Mouse (Mus musculus) forebrain, embryonic 11.5 days (tissue): Measurements from ENCODE around the gene Ly75. TPM values are rescaled to one million over a fixed set of nuclear protein-coding genes. Genes with fewer than 3 reads are reported as not detected.
A peak's percentile ranks its signal among the peaks of the same experiment; 100 is the strongest.

Experiments used
- ATAC-seq: fragments of 200-750 bp; cut with Nextera tagmentation; replicated peaks from 2 replicates; pipeline ENCODE4 v1.8.0; 2017; ENCODE audit warnings: moderate TSS enrichment; ENCODE audit not compliant: low FRiP score
- DNase-seq: peaks from one replicate; pipeline ENCODE4 v3.0.0-alpha.2; 2017; ENCODE audit warnings: low spot score
- H3K27ac ChIP-seq: fragments of 300-500 bp; sonication (generic); 2 replicates; pipeline ENCODE4 v1.5.1; 2014; ENCODE audit warnings: low read depth, low read length
- H3K27me3 ChIP-seq: fragments of 300-500 bp; sonication (generic); 2 replicates; pipeline ENCODE4 v1.6.1; 2014; ENCODE audit warnings: mild to moderate bottlenecking, low read length, mixed read lengths; ENCODE audit not compliant: control insufficient read depth, insufficient read depth
- H3K36me3 ChIP-seq: fragments of 300-500 bp; sonication (generic); 2 replicates; pipeline ENCODE4 v1.6.1; 2014; ENCODE audit warnings: mild to moderate bottlenecking, low read length, moderate library complexity, mixed read lengths; ENCODE audit not compliant: control insufficient read depth, insufficient read depth
- H3K4me1 ChIP-seq: fragments of 300-500 bp; sonication (generic); replicated peaks from 2 replicates; pipeline ENCODE4 v1.6.1; 2014; ENCODE audit warnings: low read length, mixed read lengths; ENCODE audit not compliant: control insufficient read depth, insufficient read depth
- H3K4me2 ChIP-seq: fragments of 300-500 bp; sonication (generic); 2 replicates; pipeline ENCODE4 v1.6.1; 2014; ENCODE audit warnings: low read depth, mild to moderate bottlenecking, low read length, moderate library complexity, mixed read lengths; ENCODE audit not compliant: severe bottlenecking
- H3K4me3 ChIP-seq: fragments of 300-500 bp; sonication (generic); 2 replicates; pipeline ENCODE4 v1.5.1; 2014; ENCODE audit warnings: low read depth, low read length
- H3K9ac ChIP-seq: fragments of 300-500 bp; sonication (generic); 2 replicates; pipeline ENCODE4 v1.6.1; 2014; ENCODE audit warnings: low read length
- H3K9me3 ChIP-seq: fragments of 300-500 bp; sonication (generic); 2 replicates; pipeline ENCODE4 v1.6.1; 2016; ENCODE audit warnings: low read length, mixed read lengths; ENCODE audit not compliant: control insufficient read depth
- WGBS: fragments of 180-500 bp; shearing (Covaris S2); extraction: QIAGEN DNeasy Blood & Tissue Kit; methylation state at CpG from one replicate; pipeline ENCODE4 v1.1.7; 2014; 5-methylcytosine and 5-hydroxymethylcytosine counted together
- polyA plus RNA-seq: library from polyadenylated mRNA; unstranded; fragments of >200 nt; fragmentation: Nextera tagmentation; extraction: Ambion mirVana; gene quantifications from 2 replicates; pipeline ENCODE4 v1.2.1, GENCODE M21; 2014

The Ly75 gene
- polyA plus RNA-seq, 1 experiment from 2014 or later: 1.9 TPM

GRCm38 (mm10) chr2:60285107-60285617 lies 97.9 kb downstream of the Ly75 start:
- H3K36me3 ChIP-seq: no peaks in the 10 kb centered on the region
- no peak overlapping the region for H3K9ac ChIP-seq
- H3K4me3 ChIP-seq: no peak overlapping the region
- DNase-seq: no peak
- peaks cover 12% of the 10 kb centered on the region; the same call in 1 of the 2 replicates for H3K27me3 ChIP-seq
- WGBS: 91% methylated on average over 8 of the region's 8 CpGs
- H3K9me3 ChIP-seq: no peaks in the 10 kb centered on the region
- H3K4me2 ChIP-seq: no peak overlapping the region
- H3K27ac ChIP-seq: no peak overlapping the region
- ATAC-seq: no peak
- H3K4me1 ChIP-seq: peaks cover 4% of the 10 kb centered on the region; the same call in 1 of the 2 replicates

- Histone ChIP-seq H3K9me3 (no peaks in the 10 kb centered on the region), H3K36me3 (no peaks in the 10 kb centered on the region), H3K27ac (no peak within 1 kb of the TSS), H3K4me3 (peak within 1 kb of the TSS; percentile 31), H3K4me2 (peak within 1 kb of the TSS; percentile 63), H3K27me3 (peaks cover 12% of the 10 kb centered on the region; the same call in 1 of the 2 replicates), H3K4me1 (peaks cover 4% of the 10 kb centered on the region; the same call in 1 of the 2 replicates), H3K9ac (peak within 1 kb of the TSS; percentile 39)
- DNase-seq: no peak
- 73% methylated on average over 4 of the region's 4 CpGs for WGBS
- no peak for ATAC-seq
Measured at GRCm38 (mm10) chr2:60284467-60284821, 98.7 kb downstream of the Ly75 start, which contains the start of gene Cd302. Gene Cd302, minus strand, starts transcription at chr2:60284488.

GRCm38 (mm10) chr2:60283751-60284466 lies 99.2 kb downstream of the Ly75 start:
- peak; percentile 76 for ATAC-seq
- Histone ChIP-seq H3K4me2 (peak overlapping the region; percentile 63), H3K27ac (no peak overlapping the region), H3K9me3 (no peaks in the 10 kb centered on the region), H3K4me3 (peak overlapping the region; percentile 31), H3K27me3 (peaks cover 12% of the 10 kb centered on the region; the same call in 1 of the 2 replicates), H3K9ac (peak overlapping the region; percentile 39), H3K36me3 (no peaks in the 10 kb centered on the region), H3K4me1 (peaks cover 4% of the 10 kb centered on the region; the same call in 1 of the 2 replicates)
- peak; percentile 74 for DNase-seq
- WGBS: under 1% methylated on average over 42 of the region's 42 CpGs

- no peak overlapping the region for H3K27ac ChIP-seq
- DNase-seq (no peak), ATAC-seq (peak; percentile 24; the same call in 1 of the 2 replicates)
- H3K4me2 ChIP-seq: peak overlapping the region; percentile 63
- peaks cover 4% of the 10 kb centered on the region; the same call in 1 of the 2 replicates for H3K4me1 ChIP-seq
- H3K4me3 ChIP-seq: peak overlapping the region; percentile 31
- WGBS: 9% methylated on average over 9 of the region's 9 CpGs
- peaks cover 12% of the 10 kb centered on the region; the same call in 1 of the 2 replicates for H3K27me3 ChIP-seq
- H3K36me3 ChIP-seq: no peaks in the 10 kb centered on the region
- peak overlapping the region; percentile 39 for H3K9ac ChIP-seq
- H3K9me3 ChIP-seq: no peaks in the 10 kb centered on the region
Measured at GRCm38 (mm10) chr2:60283208-60283750, 99.8 kb downstream of the Ly75 start.

GRCm38 (mm10) chr2:60282625-60283024 lies 100.5 kb downstream of the Ly75 start:
- WGBS: 63% methylated on average over 4 of the region's 4 CpGs
- Histone ChIP-seq H3K9me3 (no peaks in the 10 kb centered on the region), H3K27me3 (peaks cover 12% of the 10 kb centered on the region; the same call in 1 of the 2 replicates), H3K4me1 (peaks cover 4% of the 10 kb centered on the region; the same call in 1 of the 2 replicates), H3K4me2 (no peak overlapping the region), H3K4me3 (no peak overlapping the region), H3K36me3 (no peaks in the 10 kb centered on the region), H3K27ac (no peak overlapping the region), H3K9ac (no peak overlapping the region)
- ATAC-seq: no peak
- no peak for DNase-seq

- Histone ChIP-seq H3K4me1 (no peaks in the 10 kb centered on the region; the same call in 1 of the 2 replicates), H3K9me3 (no peaks in the 10 kb centered on the region), H3K27me3 (0 out of 2 replicates have a peak, but pooled peaks cover 2% of the 10 kb centered on the region), H3K36me3 (no peaks in the 10 kb centered on the region), H3K9ac (no peak overlapping the region), H3K4me3 (no peak overlapping the region), H3K4me2 (no peak overlapping the region), H3K27ac (no peak overlapping the region)
- 88% methylated on average over 4 of the region's 4 CpGs for WGBS
- DNase-seq (no peak), ATAC-seq (no peak)
Measured at GRCm38 (mm10) chr2:60278627-60279026, 104.5 kb downstream of the Ly75 start.

- H3K9me3 ChIP-seq: no peaks in the 10 kb centered on the region
- ATAC-seq (no peak), DNase-seq (no peak)
- H3K27ac ChIP-seq: no peak overlapping the region
- no peaks in the 10 kb centered on the region for H3K4me1 ChIP-seq
- H3K36me3 ChIP-seq: no peaks in the 10 kb centered on the region
- H3K4me2 ChIP-seq: no peak overlapping the region
- no peaks in the 10 kb centered on the region for H3K27me3 ChIP-seq
- no peak overlapping the region for H3K9ac ChIP-seq
- no peak overlapping the region for H3K4me3 ChIP-seq
- 95% methylated on average over 14 of the region's 14 CpGs for WGBS
Measured at GRCm38 (mm10) chr2:60269856-60270479, 113.1 kb downstream of the Ly75 start.

- WGBS: 58% methylated on average over 1 of the region's 1 CpGs
- H3K4me2 ChIP-seq: no peak overlapping the region
- no peak for DNase-seq
- ATAC-seq: no peak
- H3K4me3 ChIP-seq: no peak overlapping the region
- no peaks in the 10 kb centered on the region for H3K4me1 ChIP-seq
- no peak overlapping the region for H3K9ac ChIP-seq
- no peaks in the 10 kb centered on the region for H3K9me3 ChIP-seq
- H3K27ac ChIP-seq: no peak overlapping the region
- no peaks in the 10 kb centered on the region for H3K27me3 ChIP-seq
- H3K36me3 ChIP-seq: no peaks in the 10 kb centered on the region
Measured at GRCm38 (mm10) chr2:60267567-60267966, 115.5 kb downstream of the Ly75 start.
